Comparison of ENCODE assay signal across 8 mouse cellular contexts in genomic region chr13:46832956-46833355, GRCm38 (mm10).
DNase-seq lines count a peak whose midpoint lies in the region; ATAC-seq and TF ChIP-seq lines count a peak whose summit lies in the region.

No protein-coding gene starts in this region.

- no peaks in the 10 kb centered on the region for H3K4me1 ChIP-seq in heart, postnatal 0 days (ENCODE audit: control insufficient read depth, insufficient read depth)
- H3K4me1 ChIP-seq in heart, embryonic 11.5 days (ENCODE audit: control insufficient read depth, insufficient read depth, low read length), result no peaks in the 10 kb centered on the region
- no peaks in the 10 kb centered on the region for H3K4me1 ChIP-seq in spleen, adult 2 months (ENCODE audit: control insufficient read depth, insufficient read depth, insufficient read length)
- no peaks in the 10 kb centered on the region; the same call in 1 of the 2 replicates for H3K4me1 ChIP-seq in embryonic facial prominence, embryonic 13.5 days

- no peak for TF ChIP-seq POLR2A in spleen, adult 2 months (IDR thresholded peaks at IDR 0.05; ENCODE audit: low read depth, low read length)

- no peaks in the 10 kb centered on the region for H3K27me3 ChIP-seq in heart, postnatal 0 days (ENCODE audit: control insufficient read depth, insufficient read depth, low read length)
- no peaks in the 10 kb centered on the region for H3K27me3 ChIP-seq in heart, embryonic 11.5 days (ENCODE audit: control insufficient read depth, insufficient read depth, low read length)
- no peaks in the 10 kb centered on the region for H3K27me3 ChIP-seq in spleen, adult 2 months (ENCODE audit: control insufficient read depth, insufficient read depth, low read length)
- H3K27me3 ChIP-seq in embryonic facial prominence, embryonic 13.5 days, result no peaks in the 10 kb centered on the region

- no peak overlapping the region for H3K4me3 ChIP-seq in heart, postnatal 0 days (ENCODE audit: low read depth, low read length)
- H3K4me3 ChIP-seq in heart, embryonic 11.5 days (ENCODE audit: low read depth, low read length), result no peak overlapping the region
- no peak overlapping the region for H3K4me3 ChIP-seq in spleen, adult 2 months (ENCODE audit: extremely low read depth, insufficient read depth, insufficient read length)
- no peak overlapping the region for H3K4me3 ChIP-seq in embryonic facial prominence, embryonic 13.5 days

- ATAC-seq in heart, postnatal 0 days (ENCODE audit: insufficient read depth, low read depth), result no peak
- no peak for ATAC-seq in heart, embryonic 11.5 days (replicated peaks; ENCODE audit: insufficient number of reproducible peaks, low FRiP score, low TSS enrichment)
- ATAC-seq in embryonic facial prominence, embryonic 13.5 days (ENCODE audit: insufficient number of reproducible peaks, insufficient read depth, low FRiP score, low TSS enrichment, low read depth), result no peak
- ATAC-seq in megakaryocyte, adult 5-6 weeks (ENCODE audit: poor library complexity, severe bottlenecking), result no peak

- H3K9me3 ChIP-seq in heart, postnatal 0 days (replicated peaks; ENCODE audit: control insufficient read depth, low read length), result no peaks in the 10 kb centered on the region
- H3K9me3 ChIP-seq in heart, embryonic 11.5 days (replicated peaks; ENCODE audit: control insufficient read depth, low read length), result peaks cover 5% of the 10 kb centered on the region; the same call in 1 of the 2 replicates
- no peaks in the 10 kb centered on the region for H3K9me3 ChIP-seq in embryonic facial prominence, embryonic 13.5 days

- no peak for TF ChIP-seq EP300 in heart, postnatal 0 days (IDR thresholded peaks at IDR 0.05; ENCODE audit: low read depth)

- H3K27ac ChIP-seq in heart, postnatal 0 days (ENCODE audit: low read depth), result no peak overlapping the region
- H3K27ac ChIP-seq in heart, embryonic 11.5 days (ENCODE audit: low read depth, low read length), result no peak overlapping the region
- H3K27ac ChIP-seq in spleen, adult 2 months (ENCODE audit: insufficient read depth, low read length), result no peak overlapping the region
- peak overlapping the region; percentile 49; the same call in 1 of the 2 replicates for H3K27ac ChIP-seq in embryonic facial prominence, embryonic 13.5 days

- peaks cover 53% of the 10 kb centered on the region for H3K36me3 ChIP-seq in heart, postnatal 0 days (replicated peaks; ENCODE audit: control insufficient read depth, insufficient read depth, low read length)
- H3K36me3 ChIP-seq in heart, embryonic 11.5 days (ENCODE audit: control insufficient read depth, insufficient read depth, low read length), result peaks cover 33% of the 10 kb centered on the region
- no peaks in the 10 kb centered on the region for H3K36me3 ChIP-seq in spleen, adult 2 months (ENCODE audit: control insufficient read depth, insufficient read depth, low read length)
- H3K36me3 ChIP-seq in embryonic facial prominence, embryonic 13.5 days, result peaks cover 50% of the 10 kb centered on the region

- no peak for DNase-seq in heart, postnatal 0 days (ENCODE audit: low spot score)
- DNase-seq in spleen, adult 2 months (ENCODE audit: low read depth in 1 of 2, low spot score in 2 of 2), result no peak
- DNase-seq in spleen, postnatal 36 days (ENCODE audit: low spot score in 2 of 2), result no peak
- DNase-seq in thymus, postnatal 25 days, result peak; percentile 34
- no peak for DNase-seq in Muller cell, postnatal 12 days (ENCODE audit: inconsistent ontology term)

- no peak overlapping the region for H3K4me2 ChIP-seq in heart, postnatal 0 days (ENCODE audit: low read depth, low read length)
- H3K4me2 ChIP-seq in heart, embryonic 11.5 days, result no peak overlapping the region
- H3K4me2 ChIP-seq in embryonic facial prominence, embryonic 13.5 days, result no peak overlapping the region

- no peak overlapping the region for H3K9ac ChIP-seq in heart, postnatal 0 days (replicated peaks; ENCODE audit: low read depth, low read length)
- H3K9ac ChIP-seq in heart, embryonic 11.5 days (ENCODE audit: low read depth, low read length), result no peak overlapping the region
- H3K9ac ChIP-seq in embryonic facial prominence, embryonic 13.5 days, result no peak overlapping the region

- 67% methylated on average over 3 of the region's 3 CpGs for WGBS in heart, postnatal 0 days
- WGBS in heart, embryonic 11.5 days (ENCODE audit: insufficient replicate concordance), result 69% methylated on average over 3 of the region's 3 CpGs
- WGBS in spleen, adult 2 months, result 76% methylated on average over 3 of the region's 3 CpGs
- 76% methylated on average over 3 of the region's 3 CpGs for WGBS in embryonic facial prominence, embryonic 13.5 days

- peak; percentile 38 for TF ChIP-seq CTCF in heart, postnatal 0 days (IDR thresholded peaks at IDR 0.05; ENCODE audit: low read depth)
- peak; percentile 34; the same call in 1 of the 2 replicates for TF ChIP-seq CTCF in spleen, adult 2 months (IDR thresholded peaks at IDR 0.05; ENCODE audit: extremely low read depth, insufficient read depth, insufficient read length, insufficient replicate concordance)
